Mouse (Mus musculus) cerebellum, postnatal 25 days (tissue): ENCODE results near the gene Tmprss11a.

Experiments used
- DNase-seq, 2 experiments: peaks; one replicate each; pipeline ENCODE4 v3.0.0; 2021; ENCODE audit warnings: mixed read lengths in 2 of 2

Tmprss11a gene

GRCm38 (mm10) chr5:86468890-86469289 lies at the start of gene Tmprss11a:
TSS of gene Tmprss11a (minus strand) at chr5:86468990.
- DNase-seq: no peak

- DNase-seq: no peak
These were observed 49.7 kb upstream of the Tmprss11a start, which contains the start of gene Tmprss11g for GRCm38 (mm10) chr5:86518500-86518899. TSS of gene Tmprss11g (minus strand) at chr5:86518600.

- no peak for DNase-seq
These were observed 42.7 kb upstream of the Tmprss11a start for GRCm38 (mm10) chr5:86511538-86511937.

- peak; percentile 35 to 59 for DNase-seq
These were observed 24.7 kb upstream of the Tmprss11a start for GRCm38 (mm10) chr5:86493453-86493852.

GRCm38 (mm10) chr5:86482562-86482961 lies 13.8 kb upstream of the Tmprss11a start:
- DNase-seq: no peak

- DNase-seq: no peak
These were observed 13.2 kb upstream of the Tmprss11a start for GRCm38 (mm10) chr5:86482031-86482430.

GRCm38 (mm10) chr5:86473859-86474258 lies 5.1 kb upstream of the Tmprss11a start:
- no peak for DNase-seq

GRCm38 (mm10) chr5:86439306-86439705 lies 29.5 kb downstream of the Tmprss11a start:
- DNase-seq: no peak

- no peak for DNase-seq
These were observed 30.2 kb downstream of the Tmprss11a start for GRCm38 (mm10) chr5:86438548-86438947.

GRCm38 (mm10) chr5:86432697-86433096 lies 36.1 kb downstream of the Tmprss11a start:
- DNase-seq: peak in 1 of 2 experiments; percentile 28

GRCm38 (mm10) chr5:86431096-86431495 lies 37.7 kb downstream of the Tmprss11a start:
- DNase-seq: no peak

- DNase-seq: no peak
These were observed 47.3 kb downstream of the Tmprss11a start for GRCm38 (mm10) chr5:86421323-86422028.

GRCm38 (mm10) chr5:86419494-86419893 lies 49.3 kb downstream of the Tmprss11a start:
- DNase-seq: no peak

- DNase-seq: no peak
These were observed 54.5 kb downstream of the Tmprss11a start for GRCm38 (mm10) chr5:86414280-86414679.

GRCm38 (mm10) chr5:86410815-86411214 lies 58.0 kb downstream of the Tmprss11a start:
- peak; percentile 14 to 64 for DNase-seq

- DNase-seq: no peak
These were observed 60.8 kb downstream of the Tmprss11a start for GRCm38 (mm10) chr5:86407941-86408340.

- DNase-seq: no peak
These were observed 61.6 kb downstream of the Tmprss11a start for GRCm38 (mm10) chr5:86407191-86407590.

GRCm38 (mm10) chr5:86373320-86373719 lies 95.5 kb downstream of the Tmprss11a start, which contains the start of gene Tmprss11d:
TSS of gene Tmprss11d (minus strand) at chr5:86373420.
- DNase-seq: no peak
